Mouse (Mus musculus): ENCODE data around the gene Ppp2ca. TPM values are rescaled to one million over a fixed set of nuclear protein-coding genes. Genes with fewer than 3 reads are reported as not detected.
A peak's percentile ranks its signal among the peaks of the same experiment; 100 is the strongest.

The Ppp2ca gene
- polyA plus RNA-seq (2012; rRNA removed) = 51.0 and 54.7 TPM in 2 replicates

DNA sequence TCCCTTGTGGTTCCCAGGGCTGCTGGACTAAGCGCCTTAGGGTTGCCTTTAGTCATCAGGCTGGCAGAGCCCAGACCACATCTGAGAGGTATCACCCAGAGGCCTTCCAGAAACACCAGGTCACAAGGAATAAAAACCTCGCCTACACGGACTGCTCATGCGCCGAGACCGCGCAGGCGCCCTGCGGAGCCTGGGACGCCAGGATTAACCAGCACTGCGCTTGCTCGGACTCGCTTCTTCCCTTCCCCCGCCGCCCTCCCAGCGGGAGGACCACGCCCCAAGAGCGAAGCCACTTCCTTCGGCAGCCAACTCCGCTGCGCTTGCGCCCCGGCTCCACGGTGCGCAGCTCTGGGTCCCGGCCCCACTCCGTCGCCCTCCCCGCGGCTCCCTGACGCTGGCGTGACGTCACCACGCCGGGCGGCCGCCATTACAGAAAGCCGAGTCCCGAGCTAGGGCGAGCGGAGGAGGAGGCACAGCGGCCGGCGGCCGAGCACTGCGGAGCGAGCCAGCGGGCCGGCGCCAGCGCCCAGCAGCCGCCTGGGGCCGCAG lies at the start of gene Ppp2ca:
Gene Ppp2ca (plus strand): TSS at position 284 of the 549 bp plus-strand sequence.
- H3K4me1 ChIP-seq (replicated peaks; ENCODE audit: control insufficient read depth, insufficient read depth, low read length) = peaks cover 10% of the 10 kb centered on the region
- 0% methylated on average over 53 of the region's 53 CpGs for WGBS
- H3K27ac ChIP-seq (ENCODE audit: control insufficient read depth, insufficient read depth, low read length) = peak within 1 kb of the TSS; percentile 63
- TF ChIP-seq CTCF (IDR thresholded peaks at IDR 0.05; ENCODE audit: borderline replicate concordance, control insufficient read depth, extremely low read depth, insufficient read depth, low read length, poor library complexity) (peak; percentile 61; the same call in 1 of the 2 replicates), POLR2A (IDR thresholded peaks at IDR 0.05; ENCODE audit: control insufficient read depth, extremely low read depth, insufficient read depth, low read length, poor library complexity) (peak; percentile 74)
- H3K27me3 ChIP-seq (ENCODE audit: control insufficient read depth, insufficient read depth, low read length) = no peaks in the 10 kb centered on the region
- H3K4me3 ChIP-seq (ENCODE audit: control insufficient read depth, insufficient read depth, low read length) = peak within 1 kb of the TSS; percentile 74
- no peaks in the 10 kb centered on the region for H3K36me3 ChIP-seq (ENCODE audit: control insufficient read depth, insufficient read depth, low read length)
- DNase-seq = peak; percentile 98

DNA sequence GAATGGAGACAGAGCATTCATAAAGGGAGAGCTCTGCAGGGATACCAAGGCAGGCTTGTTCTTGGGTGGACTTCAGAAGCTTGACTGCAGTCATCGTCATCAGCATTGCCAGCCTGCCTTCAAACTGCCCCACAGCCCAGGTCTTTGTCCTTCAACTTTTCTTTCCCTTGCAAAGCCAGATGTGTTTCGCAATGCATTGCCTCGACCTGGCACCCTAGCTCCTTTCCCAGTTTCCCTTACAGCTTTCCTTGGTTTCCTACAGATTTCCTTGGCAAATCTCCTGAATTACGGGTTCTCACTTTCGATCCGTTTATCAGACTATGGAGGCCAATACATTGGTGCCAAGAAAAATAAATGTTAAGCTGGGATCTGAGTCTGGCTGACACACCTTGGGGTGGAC lies 45.1 kb upstream of the Ppp2ca start:
- no peak for DNase-seq

DNA sequence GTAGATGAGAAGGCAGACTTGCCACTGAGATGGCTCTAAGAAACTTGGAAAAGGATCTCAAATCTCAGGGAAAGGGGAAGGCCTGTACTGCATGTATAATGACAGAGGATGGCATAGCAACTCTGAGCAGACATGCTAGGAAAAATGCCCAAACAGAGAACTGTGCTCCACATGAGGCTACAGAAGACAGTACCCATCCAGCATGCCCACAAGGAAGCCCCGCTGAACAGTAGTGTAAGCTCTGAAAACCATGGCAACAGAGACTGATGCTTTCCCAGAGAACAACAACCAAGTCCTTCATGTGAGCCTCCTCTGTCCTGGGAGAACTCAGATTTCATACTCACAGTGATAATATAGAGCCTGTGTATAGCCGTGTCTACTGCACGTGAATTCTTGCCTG lies 43.8 kb upstream of the Ppp2ca start:
- Histone ChIP-seq H3K36me3 (ENCODE audit: control insufficient read depth, insufficient read depth, low read length) (no peaks in the 10 kb centered on the region), H3K27me3 (ENCODE audit: control insufficient read depth, insufficient read depth, low read length) (no peaks in the 10 kb centered on the region), H3K4me3 (ENCODE audit: control insufficient read depth, insufficient read depth, low read length) (no peak overlapping the region), H3K4me1 (replicated peaks; ENCODE audit: control insufficient read depth, insufficient read depth, low read length) (peaks cover 2% of the 10 kb centered on the region; the same call in 1 of the 2 replicates), H3K27ac (ENCODE audit: control insufficient read depth, insufficient read depth, low read length) (no peak overlapping the region)
- no peak for TF ChIP-seq POLR2A (IDR thresholded peaks at IDR 0.05; ENCODE audit: control insufficient read depth, extremely low read depth, insufficient read depth, low read length, poor library complexity)
- TF ChIP-seq CTCF (IDR thresholded peaks at IDR 0.05; ENCODE audit: borderline replicate concordance, control insufficient read depth, extremely low read depth, insufficient read depth, low read length, poor library complexity) = no peak
- DNase-seq = no peak
- WGBS = 94% methylated on average over 3 of the region's 3 CpGs

More for the DNA sequence above, 45.1 kb upstream of the Ppp2ca start:
- H3K4me3 ChIP-seq (ENCODE audit: control insufficient read depth, insufficient read depth, low read length) = no peak overlapping the region
- 89% methylated on average over 6 of the region's 6 CpGs for WGBS
- no peak for TF ChIP-seq CTCF (IDR thresholded peaks at IDR 0.05; ENCODE audit: borderline replicate concordance, control insufficient read depth, extremely low read depth, insufficient read depth, low read length, poor library complexity)
- no peak for TF ChIP-seq POLR2A (IDR thresholded peaks at IDR 0.05; ENCODE audit: control insufficient read depth, extremely low read depth, insufficient read depth, low read length, poor library complexity)
- H3K27me3 ChIP-seq (ENCODE audit: control insufficient read depth, insufficient read depth, low read length) = no peaks in the 10 kb centered on the region
- H3K27ac ChIP-seq (ENCODE audit: control insufficient read depth, insufficient read depth, low read length) = no peak overlapping the region
- H3K36me3 ChIP-seq (ENCODE audit: control insufficient read depth, insufficient read depth, low read length) = no peaks in the 10 kb centered on the region
- H3K4me1 ChIP-seq (replicated peaks; ENCODE audit: control insufficient read depth, insufficient read depth, low read length) = peaks cover 4% of the 10 kb centered on the region; the same call in 1 of the 2 replicates

DNA sequence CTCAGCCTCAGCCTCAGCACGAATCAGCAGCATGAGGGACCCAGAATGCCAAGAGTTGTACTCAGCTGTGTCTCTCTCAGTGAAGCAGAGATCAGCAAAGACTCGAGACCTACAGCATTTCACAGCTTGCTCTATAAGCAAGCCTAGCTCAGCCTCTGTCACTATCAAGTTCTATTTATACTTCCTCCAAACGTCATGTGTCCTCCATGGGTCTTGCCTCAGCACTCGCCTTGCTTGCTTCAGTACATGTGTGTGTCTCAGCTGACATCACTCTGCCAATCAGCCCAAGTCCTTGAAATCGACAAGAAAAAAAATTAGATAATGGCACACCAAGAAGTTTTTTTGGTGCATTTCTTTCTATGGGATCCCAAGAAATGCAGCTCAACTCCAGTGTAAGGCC lies 42.3 kb upstream of the Ppp2ca start:
- DNase-seq = no peak
- Histone ChIP-seq H3K27ac (ENCODE audit: control insufficient read depth, insufficient read depth, low read length) (no peak overlapping the region), H3K36me3 (ENCODE audit: control insufficient read depth, insufficient read depth, low read length) (no peaks in the 10 kb centered on the region), H3K4me1 (replicated peaks; ENCODE audit: control insufficient read depth, insufficient read depth, low read length) (no peaks in the 10 kb centered on the region), H3K4me3 (ENCODE audit: control insufficient read depth, insufficient read depth, low read length) (no peak overlapping the region), H3K27me3 (ENCODE audit: control insufficient read depth, insufficient read depth, low read length) (no peaks in the 10 kb centered on the region)
- WGBS = 90% methylated on average over 5 of the region's 5 CpGs
- TF ChIP-seq CTCF (IDR thresholded peaks at IDR 0.05; ENCODE audit: borderline replicate concordance, control insufficient read depth, extremely low read depth, insufficient read depth, low read length, poor library complexity) = no peak
- TF ChIP-seq POLR2A (IDR thresholded peaks at IDR 0.05; ENCODE audit: control insufficient read depth, extremely low read depth, insufficient read depth, low read length, poor library complexity) = no peak

DNA sequence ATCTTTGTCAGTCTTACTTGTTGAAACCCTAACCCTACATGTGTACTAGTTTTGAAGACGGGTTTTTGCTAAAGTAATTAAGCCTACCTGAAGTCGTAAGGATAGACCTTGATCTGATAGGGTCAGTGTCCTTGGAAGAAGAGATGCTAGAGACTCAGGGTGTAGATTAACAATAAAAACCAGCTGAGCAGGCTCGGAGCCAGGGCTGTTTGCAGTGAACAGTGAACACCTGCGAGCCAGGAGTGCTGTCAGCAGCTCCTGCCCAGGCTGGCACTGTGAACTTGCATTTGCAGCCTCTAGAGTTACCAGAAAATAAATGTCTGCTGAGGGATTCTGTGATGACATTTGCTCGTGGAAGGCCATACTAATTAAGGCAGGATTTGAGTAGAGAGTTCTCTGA lies 39.5 kb upstream of the Ppp2ca start:
- DNase-seq = no peak

DNA sequence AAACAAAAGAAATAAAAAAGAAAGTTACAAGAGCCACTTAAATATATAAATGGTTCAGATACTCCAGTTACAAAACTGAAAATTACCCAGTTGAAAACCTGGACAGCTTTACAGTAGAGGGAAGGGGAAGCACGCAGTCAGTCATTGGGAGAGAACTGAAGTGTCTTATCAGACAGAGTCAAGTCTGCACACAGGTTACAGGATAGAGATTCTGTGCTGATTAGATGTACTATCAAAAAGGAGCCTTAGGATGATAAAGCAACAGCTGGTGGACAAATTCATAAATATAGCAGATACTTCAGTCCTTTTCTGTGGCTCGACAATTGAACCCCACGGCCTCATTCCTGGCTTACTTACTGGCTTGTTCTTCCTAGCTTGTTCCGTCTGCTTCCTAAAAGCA lies 38.2 kb upstream of the Ppp2ca start:
- Histone ChIP-seq H3K27me3 (ENCODE audit: control insufficient read depth, insufficient read depth, low read length) (no peaks in the 10 kb centered on the region), H3K36me3 (ENCODE audit: control insufficient read depth, insufficient read depth, low read length) (no peaks in the 10 kb centered on the region), H3K4me3 (ENCODE audit: control insufficient read depth, insufficient read depth, low read length) (no peak overlapping the region), H3K27ac (ENCODE audit: control insufficient read depth, insufficient read depth, low read length) (no peak overlapping the region), H3K4me1 (replicated peaks; ENCODE audit: control insufficient read depth, insufficient read depth, low read length) (no peaks in the 10 kb centered on the region)
- TF ChIP-seq POLR2A (IDR thresholded peaks at IDR 0.05; ENCODE audit: control insufficient read depth, extremely low read depth, insufficient read depth, low read length, poor library complexity) (no peak), CTCF (IDR thresholded peaks at IDR 0.05; ENCODE audit: borderline replicate concordance, control insufficient read depth, extremely low read depth, insufficient read depth, low read length, poor library complexity) (no peak)
- 94% methylated on average over 4 of the region's 4 CpGs for WGBS
- DNase-seq = no peak

More for the DNA sequence above, 39.5 kb upstream of the Ppp2ca start:
- Histone ChIP-seq H3K36me3 (ENCODE audit: control insufficient read depth, insufficient read depth, low read length) (no peaks in the 10 kb centered on the region), H3K27me3 (ENCODE audit: control insufficient read depth, insufficient read depth, low read length) (no peaks in the 10 kb centered on the region), H3K4me3 (ENCODE audit: control insufficient read depth, insufficient read depth, low read length) (no peak overlapping the region), H3K4me1 (replicated peaks; ENCODE audit: control insufficient read depth, insufficient read depth, low read length) (no peaks in the 10 kb centered on the region), H3K27ac (ENCODE audit: control insufficient read depth, insufficient read depth, low read length) (no peak overlapping the region)
- WGBS = 80% methylated on average over 5 of the region's 5 CpGs
- no peak for TF ChIP-seq POLR2A (IDR thresholded peaks at IDR 0.05; ENCODE audit: control insufficient read depth, extremely low read depth, insufficient read depth, low read length, poor library complexity)
- no peak for TF ChIP-seq CTCF (IDR thresholded peaks at IDR 0.05; ENCODE audit: borderline replicate concordance, control insufficient read depth, extremely low read depth, insufficient read depth, low read length, poor library complexity)

DNA sequence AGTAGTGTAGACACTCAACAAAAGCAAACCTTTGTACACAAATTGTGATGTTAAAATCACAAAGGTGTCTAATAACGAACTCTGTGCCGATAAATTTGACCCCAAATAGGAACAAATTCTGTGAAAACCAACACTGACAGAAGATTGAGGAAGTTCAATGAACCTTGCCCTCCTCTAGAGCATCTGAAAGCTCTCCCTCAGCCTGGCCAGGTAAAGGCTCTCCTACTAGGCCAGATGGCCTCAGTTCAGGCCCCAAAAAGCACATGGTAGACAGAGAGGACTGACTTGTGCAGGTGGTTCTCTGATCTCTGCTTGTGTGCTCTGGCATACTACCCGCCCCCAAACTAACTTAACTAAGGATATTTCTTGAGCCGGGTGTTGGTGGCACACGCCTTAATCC lies 36.1 kb upstream of the Ppp2ca start:
- Histone ChIP-seq H3K4me1 (replicated peaks; ENCODE audit: control insufficient read depth, insufficient read depth, low read length) (no peaks in the 10 kb centered on the region), H3K27ac (ENCODE audit: control insufficient read depth, insufficient read depth, low read length) (no peak overlapping the region), H3K36me3 (ENCODE audit: control insufficient read depth, insufficient read depth, low read length) (no peaks in the 10 kb centered on the region), H3K27me3 (ENCODE audit: control insufficient read depth, insufficient read depth, low read length) (no peaks in the 10 kb centered on the region), H3K4me3 (ENCODE audit: control insufficient read depth, insufficient read depth, low read length) (no peak overlapping the region)
- no peak for TF ChIP-seq CTCF (IDR thresholded peaks at IDR 0.05; ENCODE audit: borderline replicate concordance, control insufficient read depth, extremely low read depth, insufficient read depth, low read length, poor library complexity)
- TF ChIP-seq POLR2A (IDR thresholded peaks at IDR 0.05; ENCODE audit: control insufficient read depth, extremely low read depth, insufficient read depth, low read length, poor library complexity) = no peak
- no peak for DNase-seq
- 87% methylated on average over 5 of the region's 5 CpGs for WGBS

Data from thymus, adult 2 months (tissue).